Comparison of ENCODE assay signal across 1 mouse cellular context in the genomic region with DNA sequence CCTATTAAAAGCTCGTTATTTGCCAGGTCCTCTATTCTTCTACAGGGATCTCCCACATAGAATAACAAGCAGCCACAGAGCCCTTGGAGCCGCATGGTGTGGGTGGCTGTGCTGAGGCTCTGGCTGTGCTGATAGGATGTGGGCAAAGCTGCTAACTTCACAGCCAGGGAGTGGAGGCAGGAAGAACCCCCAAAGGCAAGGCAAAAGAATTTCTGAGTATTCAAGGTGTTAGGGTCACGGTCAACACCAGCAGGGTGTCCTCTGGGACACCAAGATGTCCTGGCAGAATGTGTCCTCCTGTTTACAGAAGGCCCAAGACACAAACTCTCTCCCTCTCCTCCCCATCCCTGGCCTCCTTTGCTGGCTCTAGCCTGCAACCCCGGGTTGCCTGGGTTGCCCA.
TF ChIP-seq lines count a peak whose summit lies in the region.

No protein-coding gene starts in this region.

TF ChIP-seq in MEL, 35 proteins besides CTCF, POLR2A, EP300 and RAD21 (continued from another document):
- TF ChIP-seq TBP (IDR thresholded peaks at IDR 0.05; ENCODE audit: low read depth, low read length) = 0 out of 2 replicates have a peak, but pooled peaks have one; percentile 26
- TF ChIP-seq HCFC1 (IDR thresholded peaks at IDR 0.05; ENCODE audit: low read depth, low read length) = no peak
